Mouse (Mus musculus) kidney, adult 8-10 months (tissue): Measurements from ENCODE around the gene Stag1.
A peak's percentile ranks its signal among the peaks of the same experiment; 100 is the strongest.

Experiments used
- DNase-seq, 2 experiments: peaks; one replicate each; pipeline ENCODE4 v3.0.0; 2022

Gene Stag1

DNA sequence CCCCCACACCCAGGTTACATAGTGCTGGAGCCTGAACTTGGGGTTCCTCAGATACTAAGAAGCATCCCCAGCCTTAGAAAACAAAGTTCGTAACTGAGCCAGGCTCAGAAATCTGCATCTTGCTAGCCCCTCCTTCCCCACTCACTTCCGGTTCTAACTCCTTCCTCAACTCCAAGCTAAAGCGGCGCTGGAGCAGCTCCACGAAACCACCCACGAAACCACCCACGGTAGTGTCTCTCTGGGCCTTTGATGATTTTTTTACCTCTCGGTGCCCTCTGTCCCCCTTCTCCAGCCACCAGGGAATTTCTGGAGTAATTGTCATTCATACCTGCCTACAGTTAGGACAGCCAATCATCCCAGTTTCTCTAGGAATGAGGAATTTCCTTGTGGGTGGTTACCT lies at the start of gene Stag1:
Gene Stag1 (plus strand): TSS at position 253 of the 400 bp plus-strand sequence.
- no peak for DNase-seq

DNA sequence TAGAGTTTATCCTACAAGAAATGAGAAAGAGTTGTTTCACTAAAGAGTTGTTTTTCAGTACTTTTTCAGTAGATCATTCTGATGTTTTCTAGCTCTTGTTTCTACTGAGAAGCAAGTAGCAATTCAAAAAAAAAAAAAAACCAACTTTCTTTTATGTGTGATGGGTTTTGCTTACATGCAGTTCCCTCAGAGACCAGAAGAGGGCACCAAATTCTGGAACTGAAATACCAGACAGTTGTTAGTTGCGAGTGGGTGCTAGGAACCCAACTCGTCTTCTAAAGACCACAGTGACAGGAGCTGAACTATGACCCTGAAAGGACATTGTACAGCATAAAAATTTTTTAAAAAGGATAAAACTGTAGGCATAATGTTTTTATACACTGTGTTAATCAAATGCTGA lies 49.3 kb upstream of the Stag1 start:
- no peak for DNase-seq

DNA sequence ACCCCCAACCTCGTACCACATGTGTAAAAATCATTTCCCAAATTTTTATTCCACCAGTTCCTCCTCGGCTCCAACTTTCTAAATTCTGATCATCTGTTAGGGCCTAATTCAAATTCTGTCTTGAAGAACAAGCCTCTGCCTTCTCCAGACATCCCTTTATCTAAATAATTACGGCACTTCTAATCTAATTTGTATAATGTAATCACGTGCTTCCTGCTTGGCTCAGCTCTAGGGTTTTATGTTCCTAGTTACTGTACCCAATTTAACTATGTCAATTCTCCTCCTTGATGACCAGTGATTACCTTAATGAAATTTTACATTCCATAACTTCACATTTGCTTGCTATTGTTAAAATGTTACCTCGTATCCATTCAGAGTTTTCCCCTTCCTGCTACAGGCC lies 41.9 kb upstream of the Stag1 start:
- no peak for DNase-seq

DNA sequence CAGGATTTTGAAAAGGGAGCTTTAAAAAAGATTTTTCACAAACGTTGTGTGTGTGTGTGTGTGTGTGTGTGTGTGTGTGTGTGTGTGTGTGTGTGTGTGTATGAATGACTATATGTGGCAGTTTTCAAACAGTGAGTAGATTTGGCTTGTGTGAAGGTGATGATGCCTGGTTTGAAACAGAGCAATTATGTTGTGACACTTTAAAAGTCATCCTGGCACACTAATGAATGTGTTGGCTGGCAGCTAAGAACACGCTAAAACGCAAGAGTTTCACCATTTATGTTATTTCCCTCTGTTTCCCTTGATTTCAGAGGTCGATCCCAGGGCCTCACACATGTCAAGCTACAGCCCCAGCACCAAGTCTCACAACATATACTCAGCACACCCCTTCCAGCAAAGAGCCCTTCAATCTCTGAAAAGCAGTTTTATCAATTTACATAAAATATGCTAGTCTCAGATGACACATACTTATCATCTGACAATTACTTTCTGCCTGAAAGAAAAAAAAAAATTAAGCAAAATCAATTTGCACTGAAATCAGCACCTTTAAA lies 39.5 kb upstream of the Stag1 start:
- DNase-seq, result no peak

DNA sequence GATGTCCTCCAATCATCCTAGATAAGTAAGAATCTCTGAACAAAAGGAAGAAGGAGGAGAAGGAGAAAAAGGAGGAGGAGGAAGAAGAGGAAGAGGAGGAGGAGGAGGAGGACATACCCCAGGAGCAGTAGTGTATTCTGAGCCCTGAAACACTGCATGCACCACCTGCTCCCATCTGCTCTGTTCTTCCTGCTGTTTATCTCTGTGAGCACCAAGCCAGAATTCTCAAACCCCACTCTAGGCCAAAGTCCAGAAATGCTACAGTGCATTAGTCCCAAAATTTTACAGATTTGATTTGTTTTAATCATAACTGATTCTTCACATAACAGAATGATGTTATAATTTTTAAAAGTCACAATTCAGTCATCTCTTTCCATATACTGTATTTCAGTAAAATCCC lies 38.6 kb upstream of the Stag1 start:
- DNase-seq, result no peak

DNA sequence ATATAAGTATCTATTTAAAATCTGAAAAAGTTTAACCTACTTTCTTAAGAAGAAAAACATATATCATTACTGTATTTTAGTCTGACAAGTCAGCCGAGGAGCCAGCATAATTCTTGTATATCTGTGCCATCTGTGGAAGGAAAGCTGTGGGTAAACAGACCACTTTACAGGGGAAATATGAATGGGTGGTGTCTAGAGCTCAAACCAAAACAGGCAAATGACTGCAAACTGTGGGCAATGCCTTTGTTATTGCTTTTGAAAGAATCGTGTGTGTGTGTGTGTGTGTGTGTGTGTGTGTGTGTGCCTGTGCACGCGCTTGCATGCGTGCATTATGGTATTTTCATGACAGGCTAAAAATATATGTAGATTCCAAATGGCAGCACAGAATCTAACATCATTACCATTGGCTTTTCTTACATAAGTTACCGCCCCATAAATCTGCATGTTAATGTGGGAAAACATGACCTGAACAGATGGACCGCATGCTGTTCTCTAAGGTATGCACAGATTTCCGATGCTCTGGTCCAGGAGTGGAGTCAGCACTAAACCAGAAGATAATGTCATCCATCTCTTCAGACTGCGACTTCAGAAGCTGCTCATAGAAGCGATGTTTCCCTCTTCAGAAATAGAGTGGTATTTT lies 37.2 kb upstream of the Stag1 start:
- no peak for DNase-seq

DNA sequence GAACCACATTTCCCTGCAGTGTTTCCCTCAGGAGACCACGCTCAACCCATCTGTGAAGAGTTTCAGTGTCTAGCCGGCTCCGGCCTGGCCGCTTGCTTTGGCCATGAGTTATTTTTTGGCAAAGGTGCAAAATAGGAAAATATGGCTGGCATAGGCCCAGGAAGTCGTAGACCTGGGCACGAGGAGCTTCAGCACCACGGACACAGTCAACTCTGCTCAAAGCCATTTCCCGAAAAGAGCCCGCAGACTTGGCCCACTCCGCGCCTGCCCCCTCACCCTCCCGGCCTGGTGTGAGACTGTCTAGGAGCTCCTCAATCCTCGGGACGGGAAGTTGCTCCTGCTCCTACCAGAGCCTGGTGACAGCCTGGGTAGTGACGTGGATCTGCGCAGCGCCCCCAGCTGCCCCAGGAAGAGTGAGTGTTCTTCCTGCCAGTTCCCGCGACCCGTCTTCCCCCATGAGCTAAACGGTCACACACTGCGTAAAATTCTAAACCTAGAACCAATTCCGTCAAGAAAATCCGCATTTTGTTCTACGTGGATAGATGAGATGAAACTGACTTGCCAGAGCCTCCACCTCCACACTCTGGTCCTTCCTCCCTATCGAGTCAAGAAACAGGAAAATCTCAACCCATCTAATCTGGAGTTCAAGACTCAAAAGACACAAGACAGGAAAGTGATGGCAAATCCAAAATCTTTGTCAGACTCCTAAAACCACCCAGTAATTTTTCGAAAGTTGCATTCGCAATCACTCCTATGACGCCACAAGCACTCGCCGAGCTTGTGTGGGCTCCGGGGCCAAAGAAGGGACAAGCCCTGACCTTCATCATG lies 27.6 kb upstream of the Stag1 start:
- DNase-seq, result peak; percentile 34 to 36

DNA sequence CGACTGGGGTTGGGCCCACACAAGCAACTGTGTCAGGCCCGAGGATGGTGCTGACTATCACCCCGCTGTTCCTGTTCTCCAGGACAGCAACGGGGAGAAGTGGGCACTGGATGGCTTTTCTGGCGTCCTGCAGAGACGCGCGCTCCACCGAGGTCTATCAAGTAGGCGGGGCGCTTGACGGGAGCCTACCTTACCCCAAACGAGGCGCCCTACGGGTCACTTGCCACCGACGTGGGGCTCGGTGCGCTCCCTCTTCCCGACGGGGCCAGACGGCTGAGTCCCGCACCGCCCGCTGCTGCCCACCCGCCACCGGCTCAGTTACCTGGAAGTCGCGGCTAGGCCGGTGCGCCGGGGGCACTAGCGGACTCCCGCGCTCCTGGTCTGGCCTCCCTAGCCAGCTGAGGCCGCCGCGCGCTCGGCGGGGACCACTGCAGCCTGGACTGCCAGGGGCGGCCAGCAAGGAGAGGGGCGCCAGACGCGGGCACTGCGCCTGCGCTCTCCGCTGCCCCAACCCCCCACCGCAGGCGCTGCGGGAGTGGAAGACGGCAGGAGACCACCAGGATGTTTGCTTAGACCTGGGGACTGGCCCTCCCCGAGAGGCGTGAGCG lies 26.9 kb upstream of the Stag1 start, which contains the start of gene Slc35g2:
Gene Slc35g2 (minus strand): TSS at position 465 of the 608 bp plus-strand sequence.
- peak in 1 of 2 experiments; percentile 29 for DNase-seq

DNA sequence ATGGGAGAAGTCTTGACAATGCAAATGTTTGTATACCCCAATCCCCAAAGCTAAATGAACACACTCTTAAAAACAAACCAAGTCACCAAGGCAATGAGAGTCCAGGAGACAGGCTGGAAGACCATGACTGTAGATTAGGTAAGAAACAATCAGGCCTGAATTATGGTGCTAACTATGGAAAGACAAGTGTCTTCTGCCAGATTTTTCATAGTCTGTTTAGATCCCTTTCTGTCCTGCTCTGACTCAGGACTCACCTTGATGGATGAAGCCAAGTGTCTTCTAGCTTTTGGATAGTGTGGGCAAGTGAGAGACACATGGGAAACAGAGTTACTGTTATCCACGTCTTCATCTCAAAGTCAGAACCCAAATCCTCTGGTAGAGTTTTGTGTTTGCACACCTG lies 26.1 kb upstream of the Stag1 start:
- no peak for DNase-seq

DNA sequence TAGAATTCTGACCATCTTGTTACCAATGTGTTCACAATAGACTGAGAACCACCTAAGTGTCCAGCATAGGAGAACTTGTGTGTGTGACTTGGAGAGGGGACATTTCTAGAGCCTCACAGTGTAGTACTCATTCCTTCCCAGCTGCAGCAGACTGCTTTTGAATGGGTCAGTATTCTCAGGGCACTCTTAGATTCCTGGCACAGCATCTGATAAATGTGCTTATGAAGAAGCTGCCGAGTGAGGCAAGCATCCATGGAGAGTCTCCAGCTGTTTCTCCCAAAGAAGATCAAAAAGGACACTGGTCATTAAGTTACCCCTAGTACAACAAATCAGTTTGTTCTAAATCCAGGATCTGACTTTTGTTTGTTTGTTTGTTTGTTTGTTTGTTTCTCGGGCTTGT lies 24.3 kb upstream of the Stag1 start:
- no peak for DNase-seq

DNA sequence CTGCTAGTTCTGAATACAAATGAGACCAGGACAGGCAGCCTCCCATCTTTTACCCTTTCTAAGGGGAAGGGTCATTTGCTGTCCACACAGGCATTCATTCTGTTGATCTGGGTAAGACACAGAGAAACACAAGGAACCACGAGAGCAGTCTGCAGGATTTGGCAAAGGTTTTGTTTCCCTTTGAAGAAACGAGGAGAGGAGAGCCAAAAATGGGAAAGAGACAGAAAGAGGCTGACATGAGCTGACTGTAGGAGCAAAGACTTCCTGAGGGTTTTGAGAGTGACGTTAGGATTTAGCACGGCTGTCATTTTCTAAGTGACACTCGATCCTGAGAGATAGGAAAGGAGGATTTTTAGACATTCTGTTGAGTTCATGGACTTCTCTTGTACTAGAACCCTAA lies 23.7 kb upstream of the Stag1 start:
- no peak for DNase-seq

DNA sequence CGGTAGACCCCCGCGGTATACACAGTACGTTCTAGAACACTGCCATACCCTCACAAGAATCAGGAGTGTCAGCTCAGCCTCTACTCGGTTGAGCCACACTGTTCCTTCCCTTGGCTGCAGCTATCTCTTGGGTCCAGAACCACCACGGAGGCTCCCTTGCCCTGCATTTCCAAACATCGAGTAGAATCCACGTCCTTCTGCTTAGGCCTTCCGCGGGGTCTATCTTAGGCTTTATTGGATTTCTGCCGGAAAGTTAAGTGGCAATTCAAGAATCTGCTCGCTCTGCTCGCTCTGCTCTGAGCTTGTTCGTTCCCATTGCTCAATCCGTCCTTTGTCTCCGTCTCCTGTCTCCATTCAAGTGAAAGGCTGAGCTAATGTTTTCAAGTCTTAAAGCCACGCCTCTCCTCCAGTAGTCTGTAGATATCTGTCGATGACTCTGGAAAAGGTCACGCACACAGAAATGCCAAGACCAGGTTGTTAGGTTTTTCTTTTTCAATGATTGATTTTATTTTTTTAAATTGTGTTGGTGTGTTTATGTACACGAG lies 17.3 kb upstream of the Stag1 start:
- no peak for DNase-seq

DNA sequence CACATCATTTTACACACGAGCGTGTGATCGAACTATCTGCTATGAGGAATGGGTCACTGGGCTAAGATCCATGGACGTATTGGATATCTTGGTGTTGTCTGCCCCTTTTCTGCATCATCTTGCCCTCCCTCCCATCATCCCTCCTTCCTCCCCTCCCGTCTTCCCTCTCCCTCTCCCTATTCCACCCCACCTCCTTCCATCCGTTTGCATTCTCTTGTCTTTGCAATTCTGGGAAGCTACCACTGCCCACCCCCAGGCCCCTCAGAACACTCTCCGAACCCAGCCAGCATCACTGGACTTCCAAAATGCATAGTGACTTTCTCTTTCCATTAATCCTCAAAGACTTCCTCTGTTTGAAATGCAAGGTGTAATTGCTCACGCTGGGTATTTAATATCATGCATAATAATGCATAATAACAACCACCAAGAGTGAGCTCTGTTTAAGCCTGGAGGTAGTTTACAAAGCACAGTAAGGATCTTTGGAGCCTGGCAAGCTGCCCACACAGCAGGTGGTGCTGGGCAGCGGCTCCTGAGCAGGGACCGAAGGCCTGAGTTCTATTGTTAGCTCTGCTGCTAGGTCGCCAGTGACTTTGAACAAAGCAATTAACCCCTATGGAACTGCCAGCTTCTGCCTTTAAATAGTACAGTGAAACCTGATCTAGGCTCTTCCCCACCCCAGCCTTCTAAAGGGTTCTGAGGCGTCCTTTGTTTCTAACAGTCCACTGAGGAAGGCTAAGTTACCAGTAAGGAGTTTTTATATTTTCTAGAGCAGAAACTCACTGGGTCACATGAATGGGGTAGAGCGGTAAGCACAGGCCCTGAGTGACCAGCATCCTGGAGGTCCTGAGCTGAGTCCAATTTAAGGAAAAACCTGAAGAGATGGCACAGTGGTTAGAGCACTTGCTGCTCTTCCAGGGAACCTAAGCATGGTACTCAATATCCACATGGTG lies 15.8 kb upstream of the Stag1 start:
- DNase-seq, result peak; percentile 78 to 85

DNA sequence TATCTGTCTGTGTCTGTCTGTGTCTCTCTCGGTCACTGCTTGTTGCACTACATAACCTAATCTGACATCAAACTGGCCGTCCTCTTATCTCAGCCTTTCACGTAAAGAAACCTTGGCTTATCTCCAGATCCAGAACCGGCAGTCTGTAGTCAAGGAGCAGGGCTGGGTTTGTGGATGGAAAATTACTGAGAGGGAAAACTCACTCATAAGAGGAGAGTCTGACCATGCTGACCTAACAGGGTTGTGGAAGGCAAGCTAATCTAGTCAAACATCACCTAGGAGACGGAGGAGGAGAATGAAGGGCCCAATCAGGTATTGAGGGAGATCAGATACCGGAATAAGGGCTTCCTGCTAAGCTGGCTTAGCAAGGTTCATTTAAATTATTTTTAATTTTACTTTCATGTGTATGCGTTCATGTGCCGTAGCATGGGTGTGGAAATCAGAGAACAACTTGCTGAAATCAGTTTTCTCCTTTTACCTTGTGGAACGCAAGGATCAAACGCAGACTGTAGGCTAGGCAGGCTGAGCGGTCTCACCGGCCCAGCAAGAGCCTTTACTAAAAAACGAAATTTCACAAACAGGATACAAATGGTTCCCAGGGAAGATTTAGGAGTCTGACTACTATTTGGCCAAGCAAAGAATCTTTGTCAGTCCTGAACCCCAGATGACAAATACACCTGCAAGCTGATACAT lies 14.6 kb upstream of the Stag1 start:
- DNase-seq, result peak; percentile 43 to 86

DNA sequence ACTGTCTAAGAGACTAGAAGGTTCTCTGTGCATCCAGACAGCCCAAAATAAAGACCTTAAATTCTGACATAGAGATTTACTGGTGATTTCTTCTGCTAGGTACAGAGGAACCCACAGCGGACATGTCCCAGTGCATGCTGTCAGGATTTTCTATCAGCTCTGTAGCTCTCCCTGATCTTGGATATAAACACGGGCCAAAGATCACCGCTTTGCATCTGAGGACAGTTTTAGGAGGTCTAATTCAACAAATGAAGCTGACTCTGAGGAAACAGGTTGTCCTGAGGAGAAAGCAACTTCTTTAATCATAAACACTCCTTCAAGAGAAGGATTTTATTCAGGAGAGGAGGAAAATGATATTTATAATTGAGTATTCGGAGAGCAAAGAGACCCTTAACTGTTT lies 13.6 kb upstream of the Stag1 start:
- DNase-seq, result no peak

DNA sequence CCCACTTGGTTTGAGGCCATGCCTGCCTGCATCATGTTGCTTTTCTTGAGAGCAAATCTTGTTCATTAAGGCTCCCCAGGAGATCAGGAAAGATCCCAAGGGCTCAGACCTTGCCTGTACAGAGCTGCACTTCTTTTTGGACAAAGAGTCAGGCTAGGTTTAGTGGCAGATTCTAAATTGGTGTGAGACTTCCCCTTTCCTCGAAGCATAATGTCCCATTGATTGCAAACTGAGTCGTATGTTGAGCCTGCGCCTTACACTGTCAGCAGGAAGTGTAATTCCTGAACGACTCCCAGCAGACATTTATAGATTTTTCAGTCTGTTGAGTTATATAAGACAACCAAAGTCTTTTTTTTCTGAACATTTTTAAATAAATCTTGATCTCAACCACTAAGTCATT lies 7.1 kb upstream of the Stag1 start:
- no peak for DNase-seq

DNA sequence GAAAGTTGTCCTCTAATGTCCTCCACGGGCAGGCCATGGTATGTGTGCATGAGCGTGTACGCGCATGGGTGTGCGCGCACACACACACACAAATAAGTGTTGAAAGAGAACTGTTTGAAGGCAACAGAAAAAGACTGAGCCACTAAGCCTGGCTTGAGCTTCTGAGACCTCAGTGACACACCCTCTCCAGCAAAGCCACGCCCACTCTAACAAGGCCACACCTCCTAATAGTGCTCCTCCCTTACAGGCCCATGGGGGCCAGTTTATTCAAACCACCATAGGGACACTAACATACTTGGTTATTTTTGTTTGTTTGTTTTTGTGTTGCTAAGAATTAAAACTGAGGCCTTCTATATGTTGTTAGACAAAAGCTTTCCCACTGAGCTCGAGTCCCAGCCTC lies 1.3 kb upstream of the Stag1 start:
- no peak for DNase-seq

DNA sequence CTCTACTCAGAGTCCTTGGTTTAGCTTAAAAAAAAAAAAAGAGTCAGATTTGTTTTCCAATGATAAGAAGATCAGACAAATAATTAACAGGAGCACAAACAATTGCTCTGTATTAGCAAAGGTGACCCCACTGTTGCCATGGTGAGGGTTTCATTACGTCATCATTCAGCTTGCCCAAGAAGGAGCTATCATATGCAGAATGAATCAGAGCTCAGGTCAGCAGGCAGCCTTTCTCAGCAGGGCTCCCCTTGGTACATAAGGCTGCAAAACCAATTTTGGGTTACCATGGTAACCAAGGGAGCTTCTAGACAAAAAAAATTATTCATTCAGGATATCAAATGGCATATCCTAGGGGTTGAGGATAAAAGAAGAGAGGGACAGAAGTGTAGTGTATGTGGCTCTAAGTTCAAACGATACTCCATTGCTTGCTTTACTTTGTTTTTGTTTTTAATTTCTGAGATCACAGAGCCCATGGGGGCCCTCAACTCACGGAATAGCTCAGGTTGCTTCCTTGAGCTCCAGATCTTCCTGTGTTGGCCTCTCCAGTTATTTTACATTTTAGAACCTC lies 2.2 kb downstream of the Stag1 start:
- DNase-seq, result no peak

DNA sequence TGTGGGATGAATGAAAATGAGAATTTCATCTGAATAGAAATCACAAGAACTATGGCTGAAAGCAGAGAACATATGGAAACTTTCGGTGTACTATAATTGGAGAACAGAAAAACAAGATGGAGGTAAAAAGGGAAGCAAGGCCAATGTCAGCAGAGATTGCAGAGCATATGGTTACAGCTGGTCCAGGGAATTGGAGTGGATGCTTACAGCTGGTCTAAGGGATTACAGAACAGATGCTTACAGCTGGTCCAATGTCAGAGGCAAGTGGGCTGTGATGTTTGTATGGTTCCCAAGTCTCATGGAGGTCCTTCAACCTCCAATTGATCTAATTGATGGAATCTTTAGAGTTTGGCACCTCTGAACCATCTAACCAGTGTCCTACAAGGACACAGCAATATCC lies 4.5 kb downstream of the Stag1 start:
- no peak for DNase-seq

DNA sequence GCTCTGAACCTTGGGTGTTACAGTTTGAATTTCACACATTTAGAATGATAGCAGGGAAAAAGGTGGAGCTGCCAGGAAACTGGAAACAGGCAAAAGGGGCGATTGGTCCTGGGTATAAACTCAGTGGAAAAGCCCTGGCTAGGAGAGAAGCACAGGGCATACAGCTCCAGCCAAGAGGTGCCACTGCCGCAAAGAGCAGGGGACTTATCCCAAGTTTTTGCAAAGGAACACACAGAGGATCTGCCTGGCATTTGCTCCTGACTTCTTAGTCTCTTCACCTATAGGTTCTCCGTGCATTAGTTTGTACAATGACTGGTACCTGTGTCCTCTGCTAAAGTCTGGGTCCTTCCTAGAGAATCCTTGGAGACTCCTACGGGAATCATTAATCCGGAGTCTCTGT lies 5.6 kb downstream of the Stag1 start:
- DNase-seq, result no peak

DNA sequence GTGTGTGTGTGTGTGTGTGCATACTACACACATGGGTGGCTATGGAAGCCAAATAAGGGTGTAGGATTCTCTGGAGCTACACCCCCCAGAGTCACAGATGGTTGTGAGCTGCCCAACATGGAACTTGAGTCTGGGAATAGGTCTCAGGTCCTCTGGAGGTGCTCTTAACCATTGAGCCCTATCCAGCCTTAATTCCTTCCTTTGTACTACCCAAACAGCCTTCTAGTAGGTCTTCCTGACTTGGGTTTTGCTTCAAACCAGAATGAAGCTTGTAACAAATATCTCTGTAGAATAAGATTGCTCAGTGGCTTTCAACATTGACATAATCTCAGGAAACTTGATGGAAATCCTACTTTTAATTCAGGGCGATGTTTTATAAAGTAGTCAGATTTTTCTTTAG lies 7.9 kb downstream of the Stag1 start:
- no peak for DNase-seq
